Mouse (Mus musculus) megakaryocyte-erythroid progenitor cell, adult 5-6 weeks (primary cell): ENCODE measurements at regions not wholly inside any gene's neighbourhood (a gene's known extent, or its start where the extent isn't known, plus 50 kb on each side); places are given as distances from the start of the nearest gene placed in this dataset.

Experiments used
- ATAC-seq: replicated peaks from 2 replicates; pipeline ENCODE4 v1.8.0; 2016; ENCODE audit warnings: mild to moderate bottlenecking, inconsistent platforms; ENCODE audit not compliant: severe bottlenecking, poor library complexity, low FRiP score, low TSS enrichment

GRCm38 (mm10) chr3:121902246-121902645 is 50.1 kb upstream of the Arhgap29 start:
- ATAC-seq = no peak

- ATAC-seq = no peak
Observed at GRCm38 (mm10) chr3:121900429-121900844, 51.9 kb upstream of the Arhgap29 start.

- ATAC-seq = no peak
Observed at GRCm38 (mm10) chr3:121897821-121898574, 54.3 kb upstream of the Arhgap29 start.

- ATAC-seq = no peak
Observed at GRCm38 (mm10) chr3:121893606-121894005, 58.7 kb upstream of the Arhgap29 start.

GRCm38 (mm10) chr3:121892675-121893074 is 59.7 kb upstream of the Arhgap29 start:
- ATAC-seq = no peak

- ATAC-seq = peak; percentile 28
Observed at GRCm38 (mm10) chr3:121891338-121891737, 61.0 kb upstream of the Arhgap29 start.

GRCm38 (mm10) chr3:121890563-121890962 is 61.8 kb upstream of the Arhgap29 start:
- ATAC-seq = no peak

- ATAC-seq = no peak
Observed at GRCm38 (mm10) chr3:121886870-121887605, 65.3 kb upstream of the Arhgap29 start.

GRCm38 (mm10) chr3:121886309-121886708 is 66.0 kb upstream of the Arhgap29 start:
- ATAC-seq = no peak

- no peak for ATAC-seq
Observed at GRCm38 (mm10) chr3:121885265-121886178, 66.8 kb upstream of the Arhgap29 start.

GRCm38 (mm10) chr3:121884328-121885248 is 67.8 kb upstream of the Arhgap29 start:
- peak; percentile 79 for ATAC-seq

GRCm38 (mm10) chr3:121880355-121880754 is 65.3 kb upstream of the Abcd3 start:
- no peak for ATAC-seq

GRCm38 (mm10) chr3:121875072-121875471 is 60.0 kb upstream of the Abcd3 start:
- no peak for ATAC-seq

- peak; percentile 77 for ATAC-seq
Observed at GRCm38 (mm10) chr3:121874576-121874975, 59.5 kb upstream of the Abcd3 start.

GRCm38 (mm10) chr3:121873572-121873971 is 58.5 kb upstream of the Abcd3 start:
- ATAC-seq = no peak

GRCm38 (mm10) chr3:121872685-121873084 is 57.6 kb upstream of the Abcd3 start:
- ATAC-seq = no peak

- ATAC-seq = no peak
Observed at GRCm38 (mm10) chr3:121871795-121872194, 56.7 kb upstream of the Abcd3 start.

- no peak for ATAC-seq
Observed at GRCm38 (mm10) chr3:121870726-121871125, 55.6 kb upstream of the Abcd3 start.

GRCm38 (mm10) chr3:121869694-121870093 is 54.6 kb upstream of the Abcd3 start:
- ATAC-seq = no peak
